Mouse (Mus musculus) lung, adult 2 months (tissue): ENCODE data around the gene Tmem159.

ENCODE experiments used
- CTCF ChIP-seq: fragments of 200-500 bp; IDR thresholded peaks from 2 replicates; pipeline ENCODE4 v1.5.1; 2011; ENCODE audit warnings: mild to moderate bottlenecking, low read length, control low read depth; ENCODE audit not compliant: insufficient read depth
- POLR2A ChIP-seq: fragments of 200-500 bp; IDR thresholded peaks from 2 replicates; pipeline ENCODE4 v1.6.1; 2011; ENCODE audit warnings: low read depth, mild to moderate bottlenecking, control low read depth, low read length, borderline replicate concordance; ENCODE audit errors: extremely low read depth

DNA sequence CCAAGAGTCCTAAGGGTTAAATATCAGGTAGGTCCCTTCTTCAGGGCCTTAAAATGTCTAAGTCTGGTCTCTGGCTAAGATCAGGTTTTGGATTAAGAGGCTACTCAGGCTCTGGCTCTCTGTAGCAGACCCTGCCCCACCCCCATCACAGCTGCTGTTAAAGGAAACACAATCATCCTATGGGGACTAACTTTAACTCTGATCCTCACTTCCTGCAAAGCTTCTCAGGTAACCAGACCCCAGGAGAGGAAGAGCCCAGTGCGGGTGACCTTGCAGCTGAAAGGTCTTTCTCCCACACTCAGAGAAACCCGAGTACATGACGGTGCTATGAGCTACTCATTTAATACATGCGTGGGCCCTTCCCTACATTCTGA is 25.5 kb downstream of the Tmem159 start:
- TF ChIP-seq CTCF (no peak), POLR2A (no peak)
